ENCODE assay signal across 8 mouse cellular contexts in the genomic region with DNA sequence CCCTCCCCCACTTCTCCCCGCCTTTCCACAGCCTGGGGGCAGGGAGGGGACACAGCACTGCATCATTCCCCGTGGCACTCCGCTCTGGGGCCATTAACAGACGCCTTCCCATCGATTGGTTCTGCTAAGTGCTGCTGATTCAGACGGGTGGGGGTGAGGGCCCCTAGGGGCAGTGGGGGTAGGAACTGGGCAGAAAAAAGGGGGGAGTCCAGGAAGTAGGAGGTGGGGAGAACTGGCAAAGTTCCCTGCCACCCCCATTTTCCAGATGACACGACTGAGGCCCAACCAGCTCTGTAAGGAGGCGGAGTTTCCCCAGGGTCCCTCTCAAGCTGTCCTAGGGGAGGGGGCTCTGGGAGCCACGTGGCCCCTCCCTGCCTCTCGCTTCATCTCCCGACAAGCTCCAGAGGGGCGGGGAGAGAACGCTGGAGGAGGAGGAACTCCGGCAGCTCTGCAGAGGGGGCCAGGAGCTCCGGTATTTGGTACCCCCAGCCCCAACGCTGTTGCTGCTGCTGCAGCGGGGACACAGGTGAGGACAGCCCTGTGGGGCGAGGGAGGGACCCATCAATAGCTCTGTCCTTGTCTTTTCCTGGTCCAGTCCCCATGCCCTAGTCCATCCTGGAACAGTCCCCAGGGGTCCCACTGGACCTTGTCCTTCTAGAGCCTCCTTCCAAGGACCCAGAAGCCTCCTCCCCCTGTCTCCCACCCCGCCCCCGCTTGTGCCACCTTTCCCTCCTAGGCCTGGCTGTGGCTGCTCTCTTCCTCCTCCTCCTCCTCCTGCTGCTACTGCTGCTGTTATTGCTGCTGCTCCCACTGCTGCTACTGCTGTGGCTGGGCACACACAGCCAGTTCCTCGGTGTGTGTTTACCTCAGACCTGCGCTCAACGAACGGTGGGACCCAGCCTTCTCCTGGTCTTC. TPM values are rescaled to one million over a fixed set of nuclear protein-coding genes. Genes with fewer than 3 reads are reported as not detected.
DNase-seq lines count a peak whose midpoint lies in the region; ATAC-seq lines count a peak whose summit lies in the region.

A gene (plus strand): TSS at position 425 of the 915 bp plus-strand sequence.

- H3K4me2 ChIP-seq in kidney, embryonic 14.5 days (replicated peaks; ENCODE audit: low read depth, low read length): peak within 1 kb of the TSS; percentile 61
- H3K4me2 ChIP-seq in hindbrain, embryonic 16.5 days (ENCODE audit: low read length): peak within 1 kb of the TSS; percentile 61
- H3K4me2 ChIP-seq in limb, embryonic 12.5 days: peak within 1 kb of the TSS; percentile 65
- peak within 1 kb of the TSS; percentile 62 for H3K4me2 ChIP-seq in neural tube, embryonic 15.5 days

- H3K27ac ChIP-seq in kidney, embryonic 14.5 days (ENCODE audit: low read depth, low read length): no peak within 1 kb of the TSS
- no peak within 1 kb of the TSS for H3K27ac ChIP-seq in hindbrain, embryonic 16.5 days (ENCODE audit: low read depth, low read length)
- H3K27ac ChIP-seq in limb, embryonic 12.5 days: no peak within 1 kb of the TSS
- H3K27ac ChIP-seq in neural tube, embryonic 15.5 days (replicated peaks): 0 out of 2 replicates have a peak within 1 kb of the TSS, but pooled peaks have one; percentile 5

- DNase-seq in kidney, adult 18-20 months: no peak
- peak; percentile 49 for DNase-seq in cerebellum, adult 9-11 months
- DNase-seq in frontal cortex, postnatal 10 days (ENCODE audit: low spot score in 2 of 2): peak; percentile 59 to 70
- no peak for DNase-seq in ovary, adult 18-20 months (ENCODE audit: low spot score)

- H3K4me3 ChIP-seq in kidney, embryonic 14.5 days (ENCODE audit: low read length): peak within 1 kb of the TSS; percentile 43
- H3K4me3 ChIP-seq in hindbrain, embryonic 16.5 days (ENCODE audit: low read length): peak within 1 kb of the TSS; percentile 45
- peak within 1 kb of the TSS; percentile 41 for H3K4me3 ChIP-seq in limb, embryonic 12.5 days (replicated peaks)
- peak within 1 kb of the TSS; percentile 46 for H3K4me3 ChIP-seq in neural tube, embryonic 15.5 days (replicated peaks)

- H3K27me3 ChIP-seq in kidney, embryonic 14.5 days (ENCODE audit: control insufficient read depth, insufficient read depth, low read length): no peaks in the 10 kb centered on the region
- no peaks in the 10 kb centered on the region for H3K27me3 ChIP-seq in hindbrain, embryonic 16.5 days (replicated peaks; ENCODE audit: control insufficient read depth, insufficient read depth, low read length)
- H3K27me3 ChIP-seq in limb, embryonic 12.5 days: no peaks in the 10 kb centered on the region
- H3K27me3 ChIP-seq in neural tube, embryonic 15.5 days (replicated peaks): no peaks in the 10 kb centered on the region

- no peaks in the 10 kb centered on the region for H3K9me3 ChIP-seq in kidney, embryonic 14.5 days (ENCODE audit: control insufficient read depth, low read length)
- peaks cover 2% of the 10 kb centered on the region; the same call in 1 of the 2 replicates for H3K9me3 ChIP-seq in hindbrain, embryonic 16.5 days (ENCODE audit: control insufficient read depth, low read length)
- peaks cover 5% of the 10 kb centered on the region; the same call in 1 of the 2 replicates for H3K9me3 ChIP-seq in limb, embryonic 12.5 days
- no peaks in the 10 kb centered on the region for H3K9me3 ChIP-seq in neural tube, embryonic 15.5 days (replicated peaks)

- 0 out of 2 replicates have a peak, but pooled peaks cover 4% of the 10 kb centered on the region for H3K4me1 ChIP-seq in kidney, embryonic 14.5 days (ENCODE audit: control insufficient read depth, insufficient read depth, low read length)
- H3K4me1 ChIP-seq in hindbrain, embryonic 16.5 days (ENCODE audit: control insufficient read depth, insufficient read depth, low read depth, low read length): no peaks in the 10 kb centered on the region; the same call in 1 of the 2 replicates
- H3K4me1 ChIP-seq in limb, embryonic 12.5 days (replicated peaks): 0 out of 2 replicates have a peak, but pooled peaks cover 4% of the 10 kb centered on the region
- peaks cover 8% of the 10 kb centered on the region for H3K4me1 ChIP-seq in neural tube, embryonic 15.5 days

- peak; percentile 82 for ATAC-seq in kidney, embryonic 14.5 days (ENCODE audit: low FRiP score, low TSS enrichment)
- peak; percentile 85 for ATAC-seq in hindbrain, embryonic 16.5 days
- ATAC-seq in limb, embryonic 12.5 days (ENCODE audit: insufficient number of reproducible peaks, insufficient read depth, low FRiP score, low TSS enrichment, low read depth): peak; percentile 60
- ATAC-seq in neural tube, embryonic 15.5 days (ENCODE audit: low FRiP score): peak; percentile 87

- peaks cover 3% of the 10 kb centered on the region; the same call in 1 of the 2 replicates for H3K36me3 ChIP-seq in kidney, embryonic 14.5 days (ENCODE audit: control insufficient read depth, insufficient read depth, low read length)
- H3K36me3 ChIP-seq in hindbrain, embryonic 16.5 days (ENCODE audit: control insufficient read depth, insufficient read depth, low read length): peaks cover 5% of the 10 kb centered on the region
- H3K36me3 ChIP-seq in limb, embryonic 12.5 days: peaks cover 22% of the 10 kb centered on the region; the same call in 1 of the 2 replicates
- 0 out of 2 replicates have a peak, but pooled peaks cover 8% of the 10 kb centered on the region for H3K36me3 ChIP-seq in neural tube, embryonic 15.5 days

- 20% methylated on average over 23 of the region's 24 CpGs for WGBS in kidney, embryonic 14.5 days
- WGBS in hindbrain, embryonic 16.5 days: 21% methylated on average over 22 of the region's 24 CpGs
- 19% methylated on average over 21 of the region's 24 CpGs for WGBS in limb, embryonic 12.5 days
- 20% methylated on average over 19 of the region's 24 CpGs for WGBS in neural tube, embryonic 15.5 days

- peak within 1 kb of the TSS; percentile 45 for H3K9ac ChIP-seq in kidney, embryonic 14.5 days (ENCODE audit: low read depth, low read length)
- H3K9ac ChIP-seq in hindbrain, embryonic 16.5 days (ENCODE audit: low read depth, low read length): peak within 1 kb of the TSS; percentile 63
- peak within 1 kb of the TSS; percentile 42 for H3K9ac ChIP-seq in limb, embryonic 12.5 days (replicated peaks)
- H3K9ac ChIP-seq in neural tube, embryonic 15.5 days (replicated peaks): peak within 1 kb of the TSS; percentile 38

RNA-seq across cellular contexts. Expression of the gene that starts here (rescaled TPM):
- 1.7 and 2.6 TPM in 2 replicates for polyA plus RNA-seq in kidney, embryonic 14.5 days (2014; fragmentation: Nextera tagmentation; extraction: Ambion mirVana)
- 5.3 and 6.4 TPM in 2 replicates for polyA plus RNA-seq in hindbrain, embryonic 16.5 days (2015; fragmentation: Nextera tagmentation; extraction: Ambion mirVana)
- polyA plus RNA-seq in limb, embryonic 12.5 days (2016; fragmentation: Nextera tagmentation; extraction: Ambion mirVana): 0.80 and 0.90 TPM in 2 replicates
- polyA plus RNA-seq in neural tube, embryonic 15.5 days (2015; fragmentation: Nextera tagmentation; extraction: Ambion mirVana): 5.7 and 6.5 TPM in 2 replicates

Comparison
In these comparisons a context has a peak if more than half of its experiments do, and no peak if none do; other contexts are left out.
1. Peak in ATAC-seq, H3K4me3 ChIP-seq, H3K9ac ChIP-seq and H3K4me2 ChIP-seq in limb, embryonic 12.5 days; RNA of the gene not detected or under 1 TPM.
2. DNase-seq: peak in cerebellum, adult 9-11 months (single experiment) and frontal cortex, postnatal 10 days (2 of 2); none in kidney, adult 18-20 months (single experiment) and ovary, adult 18-20 months (single experiment).
3. Peak in every context shown above with its lines, with median percentiles within 50 percentile points of each other: ATAC-seq, H3K4me2 ChIP-seq, H3K4me3 ChIP-seq and H3K9ac ChIP-seq.